Comparison of ENCODE assay signal across 11 mouse cellular contexts in the genomic region with DNA sequence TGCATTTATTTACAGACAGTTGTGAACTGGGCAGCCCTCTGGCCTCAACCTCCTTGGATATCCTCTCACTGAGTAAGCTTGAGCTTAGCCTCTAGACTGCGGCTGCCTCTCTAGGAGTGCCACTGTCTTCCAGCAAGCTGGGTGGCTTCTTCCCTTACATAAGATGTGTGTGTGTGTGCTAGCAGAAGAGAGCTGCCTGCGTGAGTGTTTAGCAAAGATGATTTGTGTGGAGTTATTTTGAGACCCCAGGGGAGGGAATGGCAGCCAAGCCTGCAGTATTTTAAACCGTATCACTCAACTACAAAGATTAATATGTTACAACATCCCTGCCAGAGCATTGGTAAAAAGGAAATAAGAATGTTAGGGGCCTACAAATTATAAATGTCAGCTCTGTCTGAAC. TPM values are rescaled to one million over a fixed set of nuclear protein-coding genes. Genes with fewer than 3 reads are reported as not detected.
DNase-seq lines count a peak whose midpoint lies in the region; ATAC-seq and TF ChIP-seq lines count a peak whose summit lies in the region.
"Had no signal": no experiment of that assay in that cellular context is flagged by ENCODE, and none has a peak within 500 bp of the region (broad histone marks: within the 10 kb centered on the region; RNA-seq: fewer than 3 reads in every experiment).

No protein-coding gene starts in this region.

- no peaks in the 10 kb centered on the region for H3K27me3 ChIP-seq in forebrain, embryonic 11.5 days (ENCODE audit: control insufficient read depth, insufficient read depth, low read length)

- no peak overlapping the region for H3K27ac ChIP-seq in gastrocnemius, adult 2 months
- peak overlapping the region; percentile 77 for H3K27ac ChIP-seq in layer of hippocampus, adult 2 months
- H3K27ac ChIP-seq in cortical plate, adult 2 months (ENCODE audit: insufficient read depth, low read length): peak overlapping the region; percentile 53
- H3K27ac ChIP-seq in forebrain, embryonic 11.5 days (ENCODE audit: low read depth, low read length): no peak overlapping the region

- intact Hi-C loops in gastrocnemius, adult 2 months (cut with DNase I): no loop called here
- intact Hi-C loops in left cerebral cortex, postnatal 25 days (cut with DNase I): no loop called here

- no peak overlapping the region for H3K4me3 ChIP-seq in gastrocnemius, adult 2 months
- no peak overlapping the region for H3K4me3 ChIP-seq in layer of hippocampus, adult 2 months
- H3K4me3 ChIP-seq in cortical plate, adult 2 months (ENCODE audit: insufficient read depth, low read length): no peak overlapping the region
- H3K4me3 ChIP-seq in forebrain, embryonic 11.5 days (ENCODE audit: low read depth, low read length): no peak overlapping the region

- peaks cover 8% of the 10 kb centered on the region for H3K4me1 ChIP-seq in cortical plate, adult 2 months (ENCODE audit: control insufficient read depth, insufficient read depth, low read length)
- peaks cover 15% of the 10 kb centered on the region for H3K4me1 ChIP-seq in forebrain, embryonic 11.5 days (replicated peaks; ENCODE audit: control insufficient read depth, insufficient read depth, low read length)

- no peak for ATAC-seq in forebrain, embryonic 11.5 days (replicated peaks; ENCODE audit: low FRiP score)
- ATAC-seq: liver, postnatal 0 days had no signal

- no peak for TF ChIP-seq CTCF in gastrocnemius, adult 2 months (IDR thresholded peaks at IDR 0.05)
- TF ChIP-seq CTCF in layer of hippocampus, adult 2 months (conservative IDR thresholded peaks at IDR 0.05): no peak
- TF ChIP-seq CTCF in cortical plate, adult 2 months (IDR thresholded peaks at IDR 0.05; ENCODE audit: extremely low read depth, insufficient read depth, low read length): no peak

- no peak overlapping the region for H3K9ac ChIP-seq in forebrain, embryonic 11.5 days (ENCODE audit: low read length)
- H3K9ac ChIP-seq: liver, postnatal 0 days had no signal

- peak; percentile 51; the same call in 1 of the 2 replicates for TF ChIP-seq POLR2A in cortical plate, adult 2 months (IDR thresholded peaks at IDR 0.05; ENCODE audit: extremely low read depth, insufficient read depth, low read length)

- no peaks in the 10 kb centered on the region for H3K36me3 ChIP-seq in forebrain, embryonic 11.5 days (ENCODE audit: control insufficient read depth, insufficient read depth, low read length)

- 90% methylated on average over 3 of the region's 3 CpGs for WGBS in forebrain, embryonic 11.5 days

- DNase-seq in gastrocnemius, adult 2 months: peak; percentile 24
- no peak for DNase-seq in gastrocnemius, postnatal 4 days (ENCODE audit: low spot score in 2 of 2)
- DNase-seq in layer of hippocampus, adult 2 months (ENCODE audit: low spot score in 2 of 2): no peak
- no peak for DNase-seq in layer of hippocampus, postnatal 25 days (ENCODE audit: extremely low spot score in 1 of 2, low spot score in 1 of 2)
- DNase-seq in left cerebral cortex, postnatal 25 days (ENCODE audit: low spot score in 2 of 2): peak; percentile 54 to 94
- DNase-seq in MN1 (ENCODE audit: low spot score): no peak
- DNase-seq in forebrain, embryonic 11.5 days (ENCODE audit: low spot score): no peak
- DNase-seq: adrenal gland, postnatal 14 days; cerebellum, adult 11-12 months; liver, postnatal 0 days had no signal

- no peak overlapping the region for H3K4me2 ChIP-seq in forebrain, embryonic 11.5 days (ENCODE audit: low read depth, low read length, severe bottlenecking)

- no peaks in the 10 kb centered on the region for H3K9me3 ChIP-seq in forebrain, embryonic 11.5 days (ENCODE audit: control insufficient read depth, low read length)

RNA-seq across cellular contexts. Expression of gene Lrrc4, which starts 49.9 kb away (rescaled TPM):
- total RNA-seq in gastrocnemius, adult 2 months (2021): under 1 TPM; 0.33 to 0.54 TPM
- 1 to 10 TPM; 1.3 to 1.6 TPM for total RNA-seq in gastrocnemius, postnatal 4 days (2021)
- total RNA-seq in layer of hippocampus, adult 2 months (2021): 10 to 100 TPM; 96.2 to 98.8 TPM
- 10 to 100 TPM; 86.3 to 97.2 TPM for total RNA-seq in layer of hippocampus, postnatal 25 days (2021)
- polyA plus RNA-seq in cortical plate, adult 2 months (2012; rRNA removed): 65.1 and 68.4 TPM in 2 replicates
- total RNA-seq in left cerebral cortex, postnatal 25 days (2021): 100 to 1,000 TPM in 1 of 2 experiments, 10 to 100 TPM in 1; 94.7 to 103 TPM
- 3.6 and 3.7 TPM in 2 replicates for polyA plus RNA-seq in forebrain, embryonic 11.5 days (2014; fragmentation: Nextera tagmentation; extraction: Ambion mirVana)

Comparison
In these comparisons a context has a peak if more than half of its experiments do, and no peak if none do; other contexts are left out.
1. DNase-seq: peak in gastrocnemius, adult 2 months (single experiment) and left cerebral cortex, postnatal 25 days (2 of 2); none in gastrocnemius, postnatal 4 days (0 of 2), layer of hippocampus, adult 2 months (0 of 2), layer of hippocampus, postnatal 25 days (0 of 2), MN1 (single experiment) and forebrain, embryonic 11.5 days (single experiment).
2. H3K27ac ChIP-seq: peak in layer of hippocampus, adult 2 months (single experiment) and cortical plate, adult 2 months (single experiment); none in gastrocnemius, adult 2 months (single experiment) and forebrain, embryonic 11.5 days (single experiment).
3. RNA of gene Lrrc4, which starts 49.9 kb away (total RNA-seq): 94.7 to 103 TPM in left cerebral cortex, postnatal 25 days, 96.2 to 98.8 TPM in layer of hippocampus, adult 2 months and 86.3 to 97.2 TPM in layer of hippocampus, postnatal 25 days; 1.3 to 1.6 TPM in gastrocnemius, postnatal 4 days and 0.33 to 0.54 TPM in gastrocnemius, adult 2 months; every median in the first group is over 10 times any median in the second.